8 mouse cellular contexts compared by ENCODE assay signal in genomic region chr1:157076257-157076656, GRCm38 (mm10). TPM values are rescaled to one million over a fixed set of nuclear protein-coding genes. Genes with fewer than 3 reads are reported as not detected.
DNase-seq lines count a peak whose midpoint lies in the region; ATAC-seq lines count a peak whose summit lies in the region.

No protein-coding gene starts in this region.

- no peaks in the 10 kb centered on the region for H3K36me3 ChIP-seq in hindbrain, embryonic 14.5 days (replicated peaks; ENCODE audit: control insufficient read depth, insufficient read depth)

- H3K9ac ChIP-seq in hindbrain, embryonic 14.5 days, result no peak overlapping the region

- peak; percentile 88 for DNase-seq in NIH3T3 (ENCODE audit: low read depth)
- DNase-seq in cerebellum, postnatal 10 days, result peak; percentile 91 to 95
- peak; percentile 76 to 84 for DNase-seq in frontal cortex, postnatal 36 days (ENCODE audit: low spot score in 2 of 2)
- peak; percentile 91 for DNase-seq in hindbrain, embryonic 14.5 days (ENCODE audit: low spot score)
- DNase-seq in layer of hippocampus, postnatal 25 days (ENCODE audit: extremely low spot score in 1 of 2, low spot score in 1 of 2), result peak; percentile 87 to 95
- DNase-seq in lung, postnatal 25 days (ENCODE audit: low spot score), result peak; percentile 77
- DNase-seq in retina, postnatal 7 days (ENCODE audit: low read depth, low spot score), result peak; percentile 69
- peak; percentile 57 for DNase-seq in urinary bladder, postnatal 10 days (ENCODE audit: low spot score)

- WGBS in hindbrain, embryonic 14.5 days, result 5% methylated on average over 15 of the region's 15 CpGs

- no peak overlapping the region for H3K27ac ChIP-seq in hindbrain, embryonic 14.5 days

- H3K4me2 ChIP-seq in hindbrain, embryonic 14.5 days (replicated peaks), result no peak overlapping the region

- no peaks in the 10 kb centered on the region for H3K27me3 ChIP-seq in hindbrain, embryonic 14.5 days (ENCODE audit: control insufficient read depth, insufficient read depth, low read length)

- no peak overlapping the region for H3K4me3 ChIP-seq in hindbrain, embryonic 14.5 days (replicated peaks; ENCODE audit: low read length)

- peak; percentile 68 for ATAC-seq in hindbrain, embryonic 14.5 days (ENCODE audit: low FRiP score)

- no peaks in the 10 kb centered on the region for H3K9me3 ChIP-seq in hindbrain, embryonic 14.5 days (ENCODE audit: control insufficient read depth, low read length)

- peaks cover 5% of the 10 kb centered on the region; the same call in 1 of the 2 replicates for H3K4me1 ChIP-seq in hindbrain, embryonic 14.5 days (replicated peaks; ENCODE audit: control insufficient read depth, insufficient read depth, low read length)

RNA-seq across cellular contexts. Expression of gene Tex35, which starts 32.2 kb away (rescaled TPM):
- not detected in 2 replicates for polyA plus RNA-seq in hindbrain, embryonic 14.5 days (2014; fragmentation: Nextera tagmentation; extraction: Ambion mirVana)
- total RNA-seq in layer of hippocampus, postnatal 25 days (2021), result not detected
